Mouse (Mus musculus): ENCODE data around the gene Stard10.

GRCm38 (mm10) chr7:101330074-101330840, 13.4 kb downstream of the Stard10 start:
- TF ChIP-seq CTCF (IDR thresholded peaks at IDR 0.05; ENCODE audit: borderline replicate concordance, insufficient read depth, low read length) (no peak), POLR2A (IDR thresholded peaks at IDR 0.05; ENCODE audit: low read depth, low read length) (no peak)

Data from embryonic fibroblast, embryonic 13.5 days (primary cell).